Mouse (Mus musculus): ENCODE measurements around the gene Shisa9. TPM values are rescaled to one million over a fixed set of nuclear protein-coding genes. Genes with fewer than 3 reads are reported as not detected.

Gene Shisa9
- polyA plus RNA-seq, 1 experiment, result 0.23 TPM

DNA sequence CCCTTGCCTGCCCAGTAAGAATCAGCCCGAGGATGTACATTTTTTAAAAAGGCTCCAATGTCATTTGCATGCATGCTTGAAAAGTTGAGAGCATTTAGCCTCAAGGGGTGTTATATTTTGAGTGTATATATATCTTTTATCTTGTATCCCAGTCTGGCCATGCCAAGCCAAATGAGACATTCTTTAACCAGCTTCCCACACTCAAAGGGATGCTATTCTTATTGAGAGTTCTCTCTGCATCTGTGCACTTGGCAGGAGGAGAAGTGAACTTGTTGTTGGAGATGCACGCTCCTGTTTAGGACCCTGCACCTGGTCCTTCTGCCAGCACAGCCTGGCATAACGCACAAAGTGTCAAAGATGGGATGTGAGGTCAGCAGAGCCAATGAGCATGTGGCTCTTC is 135.6 kb downstream of the Shisa9 start:
- Histone ChIP-seq H3K27me3 (ENCODE audit: control insufficient read depth, insufficient read depth, low read length) (no peaks in the 10 kb centered on the region), H3K36me3 (ENCODE audit: control insufficient read depth, insufficient read depth, low read length) (no peaks in the 10 kb centered on the region), H3K27ac (ENCODE audit: control insufficient read depth, insufficient read depth, low read depth, low read length) (no peak overlapping the region), H3K4me1 (ENCODE audit: control insufficient read depth, insufficient read depth, low read length) (no peaks in the 10 kb centered on the region), H3K4me3 (ENCODE audit: control insufficient read depth, low read depth, low read length) (no peak overlapping the region)
- TF ChIP-seq CTCF (IDR thresholded peaks at IDR 0.05; ENCODE audit: control insufficient read depth, insufficient read depth, insufficient replicate concordance, low read depth, low read length) (no peak), POLR2A (IDR thresholded peaks at IDR 0.05; ENCODE audit: control insufficient read depth, low read depth, low read length) (no peak)

DNA sequence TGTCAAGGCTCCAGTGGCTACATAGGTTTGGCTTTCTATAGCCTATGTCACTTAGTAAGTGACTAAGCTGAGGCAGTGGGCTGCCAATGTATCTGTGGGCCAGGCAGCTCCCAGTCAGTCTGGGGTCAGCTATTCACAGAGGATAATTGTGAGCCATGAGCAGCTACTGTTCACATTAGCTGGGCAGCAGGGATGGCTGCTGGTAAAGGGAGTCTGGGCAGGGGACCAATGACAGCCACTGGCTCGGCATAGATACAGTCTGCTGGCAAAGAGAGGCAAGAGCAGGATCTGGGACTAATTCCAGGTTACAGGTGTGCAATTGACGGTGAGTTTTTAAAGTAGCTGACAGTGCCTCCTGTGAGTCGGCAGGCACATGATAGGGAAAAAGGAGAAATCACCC is 145.9 kb downstream of the Shisa9 start:
- Histone ChIP-seq H3K4me1 (ENCODE audit: control insufficient read depth, insufficient read depth, low read length) (no peaks in the 10 kb centered on the region), H3K36me3 (ENCODE audit: control insufficient read depth, insufficient read depth, low read length) (no peaks in the 10 kb centered on the region), H3K27ac (ENCODE audit: control insufficient read depth, insufficient read depth, low read depth, low read length) (no peak overlapping the region), H3K4me3 (ENCODE audit: control insufficient read depth, low read depth, low read length) (no peak overlapping the region), H3K27me3 (ENCODE audit: control insufficient read depth, insufficient read depth, low read length) (no peaks in the 10 kb centered on the region)
- TF ChIP-seq POLR2A (IDR thresholded peaks at IDR 0.05; ENCODE audit: control insufficient read depth, low read depth, low read length) (no peak), CTCF (IDR thresholded peaks at IDR 0.05; ENCODE audit: control insufficient read depth, insufficient read depth, insufficient replicate concordance, low read depth, low read length) (no peak)

DNA sequence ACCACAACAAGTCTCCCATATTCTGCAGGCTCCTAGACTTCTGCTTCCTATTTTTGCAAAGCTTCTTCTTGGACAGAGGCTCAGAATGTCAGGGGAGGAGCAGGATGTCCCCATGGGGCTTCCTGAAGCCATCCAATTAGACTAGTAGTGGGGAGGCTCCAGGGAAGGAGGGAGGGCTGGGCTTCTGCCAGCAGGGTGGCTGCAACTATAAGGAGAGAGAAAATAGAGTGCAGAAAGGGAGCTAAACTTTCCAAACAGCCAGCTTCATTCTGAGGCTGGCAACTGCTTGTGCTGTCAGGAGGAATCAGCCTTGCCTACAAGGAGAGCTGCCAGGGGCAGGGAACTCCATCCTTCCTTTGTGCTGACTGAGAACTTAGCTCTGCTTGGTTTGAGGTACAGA is 162.8 kb downstream of the Shisa9 start:
- Histone ChIP-seq H3K4me3 (ENCODE audit: control insufficient read depth, low read depth, low read length) (no peak overlapping the region), H3K36me3 (ENCODE audit: control insufficient read depth, insufficient read depth, low read length) (no peaks in the 10 kb centered on the region), H3K27ac (ENCODE audit: control insufficient read depth, insufficient read depth, low read depth, low read length) (no peak overlapping the region), H3K27me3 (ENCODE audit: control insufficient read depth, insufficient read depth, low read length) (no peaks in the 10 kb centered on the region), H3K4me1 (ENCODE audit: control insufficient read depth, insufficient read depth, low read length) (no peaks in the 10 kb centered on the region)
- TF ChIP-seq CTCF (IDR thresholded peaks at IDR 0.05; ENCODE audit: control insufficient read depth, insufficient read depth, insufficient replicate concordance, low read depth, low read length) (no peak), POLR2A (IDR thresholded peaks at IDR 0.05; ENCODE audit: control insufficient read depth, low read depth, low read length) (no peak)

DNA sequence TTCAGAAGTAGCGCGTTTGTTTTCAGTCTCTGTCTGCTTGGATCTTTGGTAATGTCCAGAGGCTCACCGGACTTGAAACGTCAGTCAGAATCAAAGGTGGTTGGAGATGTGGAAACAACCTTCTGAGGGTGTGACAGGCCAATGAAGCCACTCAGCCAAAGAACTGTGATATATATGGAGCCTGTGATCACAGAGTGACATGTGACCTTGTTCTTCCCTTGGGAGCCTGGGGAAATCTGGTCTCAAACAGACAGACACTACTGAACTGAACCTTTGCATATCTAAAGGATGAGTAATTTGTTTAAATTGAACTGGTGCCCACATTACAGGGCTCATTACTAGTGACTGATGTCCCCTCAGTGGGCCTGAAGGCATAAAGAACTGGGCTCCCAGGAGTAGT is 168.1 kb downstream of the Shisa9 start:
- Histone ChIP-seq H3K4me3 (ENCODE audit: control insufficient read depth, low read depth, low read length) (no peak overlapping the region), H3K27me3 (ENCODE audit: control insufficient read depth, insufficient read depth, low read length) (no peaks in the 10 kb centered on the region), H3K36me3 (ENCODE audit: control insufficient read depth, insufficient read depth, low read length) (no peaks in the 10 kb centered on the region), H3K4me1 (ENCODE audit: control insufficient read depth, insufficient read depth, low read length) (no peaks in the 10 kb centered on the region), H3K27ac (ENCODE audit: control insufficient read depth, insufficient read depth, low read depth, low read length) (no peak overlapping the region)
- TF ChIP-seq POLR2A (IDR thresholded peaks at IDR 0.05; ENCODE audit: control insufficient read depth, low read depth, low read length) (no peak), CTCF (IDR thresholded peaks at IDR 0.05; ENCODE audit: control insufficient read depth, insufficient read depth, insufficient replicate concordance, low read depth, low read length) (no peak)

DNA sequence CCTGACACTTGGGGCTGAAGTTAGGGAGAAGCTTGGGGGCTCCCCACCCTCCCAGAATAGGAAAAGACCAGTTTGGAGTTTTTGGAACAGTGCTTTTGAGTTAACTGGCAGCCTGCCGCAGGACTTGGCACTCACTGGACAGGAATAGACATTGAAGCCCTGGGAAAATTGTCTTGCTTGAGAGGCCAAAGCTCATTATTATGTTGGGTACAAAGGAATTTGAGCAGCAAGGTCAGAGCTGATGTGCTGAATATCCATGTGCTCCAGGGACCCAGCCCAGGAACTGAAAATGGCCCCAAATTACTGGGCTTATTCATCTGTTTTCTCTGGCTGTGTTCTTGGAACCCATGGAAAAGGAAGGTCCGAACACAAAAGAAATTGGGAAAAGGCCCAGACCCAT is 170.6 kb downstream of the Shisa9 start:
- Histone ChIP-seq H3K27ac (ENCODE audit: control insufficient read depth, insufficient read depth, low read depth, low read length) (no peak overlapping the region), H3K4me3 (ENCODE audit: control insufficient read depth, low read depth, low read length) (no peak overlapping the region), H3K27me3 (ENCODE audit: control insufficient read depth, insufficient read depth, low read length) (no peaks in the 10 kb centered on the region), H3K4me1 (ENCODE audit: control insufficient read depth, insufficient read depth, low read length) (no peaks in the 10 kb centered on the region), H3K36me3 (ENCODE audit: control insufficient read depth, insufficient read depth, low read length) (no peaks in the 10 kb centered on the region)
- TF ChIP-seq CTCF (IDR thresholded peaks at IDR 0.05; ENCODE audit: control insufficient read depth, insufficient read depth, insufficient replicate concordance, low read depth, low read length) (no peak), POLR2A (IDR thresholded peaks at IDR 0.05; ENCODE audit: control insufficient read depth, low read depth, low read length) (no peak)

DNA sequence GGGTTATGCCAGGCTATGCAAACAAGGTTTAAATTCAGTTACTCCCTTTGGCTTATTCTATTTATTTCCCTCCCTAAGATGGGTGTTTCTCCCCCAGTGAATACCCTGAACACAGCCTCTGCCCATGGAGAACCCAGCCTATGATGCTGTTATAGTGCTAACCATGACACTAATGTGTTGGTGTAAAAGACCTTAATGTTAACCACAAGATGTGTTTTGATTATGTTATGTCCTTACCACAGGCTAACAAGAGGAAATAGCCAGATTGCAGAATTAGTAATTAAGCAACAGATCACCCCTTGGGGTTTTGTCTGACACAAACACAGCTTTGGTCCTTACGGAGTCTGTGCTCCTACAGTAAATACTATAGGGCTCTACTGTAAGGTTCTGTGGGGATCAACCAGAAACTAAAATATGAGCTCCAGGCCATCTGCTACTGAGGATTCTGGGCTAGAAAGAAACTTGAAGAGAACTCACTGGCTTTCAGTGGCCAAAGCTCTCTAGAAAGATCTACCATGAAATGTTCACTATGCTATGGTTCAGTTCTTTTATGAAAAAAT is 189.6 kb downstream of the Shisa9 start:
- H3K27me3 ChIP-seq (ENCODE audit: control insufficient read depth, insufficient read depth, low read length), result no peaks in the 10 kb centered on the region
- H3K4me1 ChIP-seq (ENCODE audit: control insufficient read depth, insufficient read depth, low read length), result no peaks in the 10 kb centered on the region
- H3K27ac ChIP-seq (ENCODE audit: control insufficient read depth, insufficient read depth, low read depth, low read length), result no peak overlapping the region
- no peak overlapping the region for H3K4me3 ChIP-seq (ENCODE audit: control insufficient read depth, low read depth, low read length)
- H3K36me3 ChIP-seq (ENCODE audit: control insufficient read depth, insufficient read depth, low read length), result no peaks in the 10 kb centered on the region
- no peak for TF ChIP-seq CTCF (IDR thresholded peaks at IDR 0.05; ENCODE audit: control insufficient read depth, insufficient read depth, insufficient replicate concordance, low read depth, low read length)

DNA sequence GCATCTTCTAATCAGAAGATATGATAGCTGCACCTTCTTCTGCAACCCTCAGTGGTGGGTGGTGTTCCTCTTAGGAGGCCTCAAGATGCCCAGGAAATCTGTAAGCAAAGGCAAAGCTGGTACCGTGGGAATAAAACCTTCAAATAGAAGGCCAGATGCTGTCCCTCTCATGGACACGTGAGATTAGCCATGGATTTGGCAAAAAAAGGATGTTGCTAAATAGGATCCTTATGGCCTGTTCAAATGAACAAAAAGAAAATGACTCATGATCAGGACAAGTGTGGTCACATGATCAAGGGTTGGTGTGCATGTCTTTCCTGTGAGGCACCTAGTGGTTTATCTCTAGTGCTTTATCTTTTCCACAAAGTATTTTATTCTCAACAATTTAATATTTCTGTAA is 194.1 kb downstream of the Shisa9 start:
- Histone ChIP-seq H3K27me3 (ENCODE audit: control insufficient read depth, insufficient read depth, low read length) (no peaks in the 10 kb centered on the region), H3K4me1 (ENCODE audit: control insufficient read depth, insufficient read depth, low read length) (no peaks in the 10 kb centered on the region), H3K36me3 (ENCODE audit: control insufficient read depth, insufficient read depth, low read length) (no peaks in the 10 kb centered on the region), H3K27ac (ENCODE audit: control insufficient read depth, insufficient read depth, low read depth, low read length) (no peak overlapping the region), H3K4me3 (ENCODE audit: control insufficient read depth, low read depth, low read length) (no peak overlapping the region)
- TF ChIP-seq POLR2A (IDR thresholded peaks at IDR 0.05; ENCODE audit: control insufficient read depth, low read depth, low read length) (no peak), CTCF (IDR thresholded peaks at IDR 0.05; ENCODE audit: control insufficient read depth, insufficient read depth, insufficient replicate concordance, low read depth, low read length) (no peak)

DNA sequence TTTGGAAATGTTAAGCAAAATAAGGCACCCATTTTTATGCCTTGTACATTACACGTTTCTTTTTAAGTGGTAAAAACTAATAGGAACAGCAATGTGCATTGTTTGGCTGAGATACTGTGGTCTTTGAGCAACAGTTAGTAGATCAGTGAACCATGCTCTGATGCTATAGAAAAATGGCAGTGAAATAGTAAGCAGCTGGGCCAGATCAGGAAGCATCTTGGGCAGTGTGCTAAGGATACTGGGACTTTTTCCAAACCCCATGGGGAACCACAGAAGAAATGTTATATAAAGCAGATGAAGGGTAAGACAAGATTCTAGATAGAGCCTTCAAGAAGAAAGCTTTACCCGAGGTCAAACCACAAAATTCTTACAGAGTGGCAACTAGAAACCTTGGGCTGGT is 205.8 kb downstream of the Shisa9 start:
- Histone ChIP-seq H3K27me3 (ENCODE audit: control insufficient read depth, insufficient read depth, low read length) (no peaks in the 10 kb centered on the region), H3K27ac (ENCODE audit: control insufficient read depth, insufficient read depth, low read depth, low read length) (no peak overlapping the region), H3K4me3 (ENCODE audit: control insufficient read depth, low read depth, low read length) (no peak overlapping the region), H3K4me1 (ENCODE audit: control insufficient read depth, insufficient read depth, low read length) (no peaks in the 10 kb centered on the region), H3K36me3 (ENCODE audit: control insufficient read depth, insufficient read depth, low read length) (no peaks in the 10 kb centered on the region)
- TF ChIP-seq POLR2A (IDR thresholded peaks at IDR 0.05; ENCODE audit: control insufficient read depth, low read depth, low read length) (no peak), CTCF (IDR thresholded peaks at IDR 0.05; ENCODE audit: control insufficient read depth, insufficient read depth, insufficient replicate concordance, low read depth, low read length) (no peak)

Measured in testis, adult 2 months (tissue).